Mouse (Mus musculus): Measurements from ENCODE around the gene Traf7.

Traf7 gene

GRCm38 (mm10) chr17:24545247-24545646 lies 17.5 kb upstream of the Traf7 start:
- DNase-seq (ENCODE audit: low read depth) = no peak

- DNase-seq (ENCODE audit: low read depth) = no peak
Observed at GRCm38 (mm10) chr17:24544613-24545012, 16.9 kb upstream of the Traf7 start.

DNA sequence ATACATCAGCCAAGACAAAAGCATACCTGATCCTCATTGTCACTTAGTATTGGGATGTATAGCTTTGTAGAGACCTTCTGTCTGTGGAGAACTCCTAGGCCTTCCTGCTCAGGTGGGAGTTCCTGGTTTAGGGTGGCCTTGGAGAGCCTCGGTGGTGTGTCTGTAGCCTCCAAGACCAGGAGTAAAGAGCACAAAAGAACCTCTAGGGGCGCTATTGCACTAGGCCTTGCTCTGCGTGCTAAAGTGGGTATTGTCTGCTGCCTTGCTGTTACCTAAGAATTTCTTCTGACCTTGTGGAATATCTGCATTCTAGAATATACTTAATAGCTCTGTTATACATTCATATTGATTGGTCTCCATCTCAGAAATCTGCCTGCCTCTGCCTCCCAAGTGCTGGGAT lies 12.6 kb upstream of the Traf7 start:
- no peak for DNase-seq (ENCODE audit: low read depth)

GRCm38 (mm10) chr17:24538950-24539349 lies 11.2 kb upstream of the Traf7 start:
- peak; percentile 54 for DNase-seq (ENCODE audit: low read depth)

- DNase-seq (ENCODE audit: low read depth) = no peak
Observed at GRCm38 (mm10) chr17:24537536-24537935, 9.8 kb upstream of the Traf7 start.

- DNase-seq (ENCODE audit: low read depth) = no peak
Observed at GRCm38 (mm10) chr17:24535300-24535699, 7.6 kb upstream of the Traf7 start.

DNA sequence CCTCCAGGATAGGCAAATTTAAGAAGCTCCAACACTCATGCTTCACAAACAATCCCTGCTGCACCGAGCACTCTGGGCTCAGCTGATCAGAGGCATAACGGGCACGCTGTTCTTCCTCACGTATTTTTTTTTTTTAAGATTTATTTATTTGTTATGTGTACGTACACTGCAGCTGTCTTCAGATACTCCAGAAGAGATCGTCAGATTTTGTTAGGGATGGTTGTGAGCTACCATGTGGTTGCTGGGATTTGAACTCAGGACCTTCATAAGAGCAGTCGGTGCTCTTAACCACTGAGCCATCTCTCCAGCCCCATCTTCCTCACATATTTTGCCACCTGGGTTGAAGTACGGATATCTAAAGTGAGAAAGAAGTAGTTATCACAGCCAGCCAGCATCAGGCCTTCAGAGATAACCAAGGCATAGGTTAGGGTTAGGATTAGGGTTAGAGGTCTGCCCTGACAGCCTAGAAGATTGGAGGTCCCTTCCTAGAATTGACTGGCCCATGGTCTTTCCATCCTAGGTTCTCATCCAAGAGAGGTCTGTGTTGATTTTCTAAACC lies 6.5 kb upstream of the Traf7 start, which contains the start of gene Rab26:
Rab26 (minus strand) TSS at position 51 of the 559 bp plus-strand sequence.
- DNase-seq (ENCODE audit: low read depth) = no peak

DNA sequence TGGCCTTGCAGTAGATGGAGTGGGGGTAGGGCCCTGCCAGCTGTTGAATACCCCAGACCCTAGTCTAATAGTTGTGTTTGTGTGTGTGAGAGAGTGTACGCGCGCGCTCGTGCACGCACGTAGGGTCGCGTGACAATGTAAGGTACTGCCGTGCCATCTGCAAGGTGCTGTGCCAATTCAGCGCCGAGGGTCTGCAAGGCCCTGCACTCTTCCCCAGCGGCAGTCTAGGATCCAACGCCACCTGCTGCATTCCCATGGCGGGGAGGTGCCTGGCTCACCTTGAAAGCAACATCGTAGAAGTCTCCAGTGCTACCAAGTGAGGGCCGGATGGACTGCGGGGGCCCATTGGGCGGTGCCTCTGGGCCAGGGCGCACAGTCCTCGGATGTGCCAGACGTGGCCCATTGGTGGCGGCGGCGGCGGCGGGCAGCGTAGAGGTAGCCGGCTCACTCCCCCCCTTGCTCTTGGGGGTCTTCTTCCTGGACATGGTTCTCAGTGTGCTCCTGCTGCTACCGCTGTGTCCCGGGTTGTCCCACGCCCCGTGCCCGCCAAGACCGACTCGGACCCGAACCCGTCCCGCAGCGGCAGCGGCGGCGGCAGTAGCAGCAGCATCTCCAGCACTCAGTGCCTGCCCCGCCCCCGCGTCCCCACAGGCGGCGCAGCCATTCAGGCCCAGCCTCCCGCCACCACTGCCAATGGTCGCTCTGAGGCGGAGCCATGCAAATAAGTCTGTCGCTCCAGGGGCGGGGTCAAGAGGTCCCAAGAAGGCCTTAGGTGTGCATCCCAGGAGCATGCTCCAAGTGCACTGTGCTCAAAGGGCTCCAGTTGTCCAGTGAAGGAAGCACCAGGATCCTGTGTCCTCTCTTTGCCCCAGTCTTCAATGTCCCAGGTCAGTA lies 5.6 kb upstream of the Traf7 start:
- peak; percentile 84 for DNase-seq (ENCODE audit: low read depth)

DNA sequence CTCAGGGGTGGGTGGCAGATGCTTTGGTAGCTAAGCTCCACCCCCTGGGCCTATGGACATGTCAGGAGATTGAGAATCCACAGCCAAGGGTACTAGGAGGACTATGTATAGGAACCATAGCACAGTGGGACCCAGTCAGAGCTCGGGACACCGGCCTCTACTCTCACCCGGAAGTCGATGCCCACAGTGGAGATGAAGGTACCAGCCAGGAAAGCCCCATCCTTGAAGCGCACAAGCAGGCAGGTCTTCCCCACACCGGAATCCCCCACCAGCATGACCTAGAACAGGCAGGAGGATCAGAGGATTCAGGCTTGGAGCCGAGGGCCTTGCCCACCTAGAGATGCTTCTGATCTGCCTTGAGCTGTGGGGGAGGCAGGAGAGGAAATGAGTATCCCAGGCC lies 4.3 kb upstream of the Traf7 start:
- DNase-seq (ENCODE audit: low read depth) = no peak

DNA sequence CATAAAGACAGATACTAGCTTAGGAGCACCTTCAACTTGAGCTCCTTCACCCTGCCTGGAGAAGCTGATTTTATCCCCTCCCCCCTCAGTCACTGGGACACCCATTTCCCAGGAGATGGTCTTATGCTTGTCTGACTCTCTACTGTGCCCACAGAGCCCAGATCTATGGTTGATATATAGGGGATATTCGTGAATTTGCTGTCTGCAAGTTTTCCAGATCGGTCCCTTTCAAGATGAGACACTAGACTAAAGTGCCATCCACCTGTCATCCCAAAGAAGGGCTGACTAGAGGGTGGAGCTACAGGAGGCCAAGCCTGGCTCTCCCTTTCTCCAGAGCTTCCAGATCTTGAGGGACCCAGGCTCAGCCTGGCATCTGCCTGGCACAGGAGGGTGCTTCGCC lies 3.3 kb upstream of the Traf7 start:
- DNase-seq (ENCODE audit: low read depth) = no peak

DNA sequence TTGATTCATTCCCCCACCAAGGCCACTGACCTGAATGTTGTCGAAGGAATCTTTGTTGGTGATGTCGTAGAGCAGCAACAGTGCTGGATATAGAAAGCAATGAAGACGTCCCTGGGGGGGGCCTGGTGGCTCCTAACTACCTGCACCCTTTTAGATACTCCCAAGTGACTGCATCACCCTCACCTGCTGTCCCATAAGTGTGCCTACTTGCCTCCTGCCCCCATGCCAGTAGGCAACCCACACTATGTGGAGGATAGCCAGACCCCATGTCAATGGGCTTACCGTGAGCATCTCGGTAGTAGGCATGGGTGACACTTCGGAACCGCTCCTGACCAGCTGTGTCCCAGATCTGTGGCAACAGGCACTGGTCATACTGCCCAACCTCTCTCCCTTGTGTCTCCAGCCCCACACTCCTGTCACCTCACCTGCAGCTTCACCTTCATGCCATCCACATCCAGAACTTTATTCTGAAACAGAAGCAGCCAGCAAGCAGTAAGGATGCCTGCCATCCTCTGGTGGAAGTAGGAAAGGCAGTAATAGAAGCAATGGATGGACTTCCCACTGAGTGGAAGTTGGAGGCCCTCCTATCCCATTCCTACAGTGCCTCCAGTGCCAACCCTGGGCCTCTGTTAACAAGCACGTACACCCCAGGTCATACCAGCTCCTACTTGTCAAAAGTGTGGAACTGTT lies 2.8 kb upstream of the Traf7 start:
- no peak for DNase-seq (ENCODE audit: low read depth)

GRCm38 (mm10) chr17:24529883-24530282 lies 2.1 kb upstream of the Traf7 start:
- DNase-seq (ENCODE audit: low read depth) = no peak

GRCm38 (mm10) chr17:24529007-24529451 lies 1.3 kb upstream of the Traf7 start:
- DNase-seq (ENCODE audit: low read depth) = peak; percentile 62

GRCm38 (mm10) chr17:24528560-24528918 lies 801 bp upstream of the Traf7 start:
- no peak for DNase-seq (ENCODE audit: low read depth)

- DNase-seq (ENCODE audit: low read depth) = no peak
Observed at GRCm38 (mm10) chr17:24527315-24527714, 423 bp downstream of the Traf7 start.

GRCm38 (mm10) chr17:24524734-24525133 lies 3.0 kb downstream of the Traf7 start:
- DNase-seq (ENCODE audit: low read depth) = no peak

GRCm38 (mm10) chr17:24520450-24520849 lies 7.3 kb downstream of the Traf7 start:
- no peak for DNase-seq (ENCODE audit: low read depth)

DNA sequence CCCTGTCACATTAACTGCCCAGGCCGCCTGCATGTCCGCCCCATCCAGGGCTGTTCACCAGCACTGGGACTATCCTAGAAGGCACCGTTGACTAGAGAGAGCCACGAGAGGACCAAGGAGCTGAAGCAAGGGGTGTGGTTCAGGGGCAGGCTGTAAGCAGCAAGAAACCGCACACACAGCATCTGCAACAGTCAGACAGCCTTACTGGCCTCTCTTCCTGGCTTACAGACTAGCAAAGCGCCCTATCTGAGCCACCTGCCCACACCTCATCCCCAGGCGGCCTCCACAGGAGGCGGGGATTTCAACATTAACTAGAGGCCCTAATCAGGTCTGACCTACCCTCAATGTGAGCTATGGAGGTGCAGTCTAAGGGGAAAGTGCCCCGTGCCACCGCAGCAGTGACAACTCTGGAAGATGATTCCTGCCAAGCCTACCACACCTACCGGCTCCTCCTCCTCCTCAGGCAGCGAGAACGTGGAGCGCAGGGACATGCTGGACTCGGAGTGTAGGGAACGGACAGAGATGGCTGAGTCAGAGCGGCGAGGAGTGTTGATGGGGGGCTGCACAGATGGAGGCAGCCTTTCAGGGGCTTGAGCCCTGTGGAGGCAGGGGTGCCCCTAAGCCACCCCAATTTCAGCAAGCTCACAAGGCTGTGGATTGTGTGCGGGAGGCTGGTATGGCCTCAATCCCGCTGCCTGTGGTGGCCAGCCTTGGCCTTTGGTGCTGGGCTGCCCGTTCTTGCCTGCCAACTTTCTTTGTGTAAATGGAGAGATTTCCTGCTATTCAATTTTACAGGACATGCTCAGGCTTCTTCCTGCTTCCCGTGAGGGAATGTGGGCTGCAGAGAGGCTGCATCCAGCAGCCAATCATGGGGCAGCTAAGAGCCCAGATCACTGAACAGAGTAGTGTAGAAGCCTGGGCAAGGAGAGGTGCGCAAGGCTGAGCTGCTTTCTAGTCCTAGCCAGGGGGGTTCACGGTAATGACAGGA lies 13.2 kb downstream of the Traf7 start:
- DNase-seq (ENCODE audit: low read depth) = no peak

DNA sequence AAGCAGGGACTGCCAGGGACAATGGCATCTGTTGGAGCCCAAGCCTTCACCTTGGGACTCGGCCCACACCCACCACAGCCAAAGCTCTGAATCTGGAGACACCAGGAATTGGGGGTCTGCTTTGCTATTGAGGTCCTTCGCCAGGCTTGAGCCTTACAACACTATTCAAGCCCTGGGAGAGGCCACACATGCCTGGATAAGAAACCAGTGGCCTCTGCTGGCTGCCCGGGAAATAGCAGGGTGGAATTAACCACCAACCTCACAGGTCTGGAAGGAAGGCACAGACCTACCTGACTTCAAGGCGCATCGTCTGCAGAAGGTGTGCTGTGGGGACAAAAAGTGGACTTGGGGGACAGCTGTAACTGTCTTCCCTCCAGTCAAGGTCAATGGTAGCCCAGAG lies 14.1 kb downstream of the Traf7 start:
- DNase-seq (ENCODE audit: low read depth) = no peak

GRCm38 (mm10) chr17:24507806-24508460 lies 19.8 kb downstream of the Traf7 start:
- no peak for DNase-seq (ENCODE audit: low read depth)

GRCm38 (mm10) chr17:24507129-24507664 lies 20.5 kb downstream of the Traf7 start:
- DNase-seq (ENCODE audit: low read depth) = no peak

Measured in c-Kit-positive CD71-negative TER-119-negative erythroid progenitor cells, embryonic 14.5 days (primary cell).